Mouse (Mus musculus) skeletal muscle tissue, adult 2 months (tissue): ENCODE data around the gene Tbc1d25.

Experiments
- DNase-seq: peaks from one replicate; pipeline ENCODE4 v3.0.0-alpha.2; 2012; ENCODE audit warnings: low read depth, low spot score

The Tbc1d25 gene

DNA sequence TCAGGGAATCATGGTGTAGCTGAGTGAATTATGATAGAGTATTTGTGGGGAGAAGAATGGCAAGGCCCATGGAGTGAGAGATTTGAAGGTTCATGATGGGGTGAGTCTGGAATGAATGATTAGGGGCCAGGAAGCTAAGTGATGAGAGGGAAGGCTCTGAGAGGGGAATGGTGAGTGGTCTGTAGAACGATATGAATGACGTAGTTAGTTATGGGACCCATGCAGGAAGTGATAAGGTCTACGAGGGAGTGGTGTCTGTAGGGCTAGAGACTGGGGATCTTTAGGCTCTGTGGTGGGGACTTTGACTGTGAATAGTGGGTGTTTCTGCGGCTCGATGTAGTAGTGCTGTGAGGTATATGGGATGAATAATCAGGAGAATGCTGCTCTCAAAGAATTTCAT is 3.7 kb upstream of the Tbc1d25 start:
- no peak for DNase-seq

DNA sequence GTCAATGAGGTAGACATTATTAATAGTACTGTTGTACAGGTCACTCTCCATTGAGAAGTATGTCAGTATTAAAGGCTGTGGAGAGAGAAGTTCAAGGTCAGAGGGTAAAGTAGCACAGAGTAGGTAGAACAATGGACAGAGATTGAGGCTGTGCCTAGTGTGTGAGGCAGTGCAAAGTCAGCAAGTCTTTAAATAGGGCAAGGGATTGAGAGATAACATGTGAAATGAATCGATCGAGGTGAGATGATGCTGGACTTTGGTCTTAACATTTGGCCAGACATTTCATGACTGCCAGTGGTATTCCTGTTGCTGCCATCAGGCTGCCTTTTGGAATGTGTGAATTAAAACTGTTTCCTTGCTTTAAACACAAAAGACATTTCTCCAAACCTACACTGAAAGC is 2.9 kb upstream of the Tbc1d25 start:
- no peak for DNase-seq

DNA sequence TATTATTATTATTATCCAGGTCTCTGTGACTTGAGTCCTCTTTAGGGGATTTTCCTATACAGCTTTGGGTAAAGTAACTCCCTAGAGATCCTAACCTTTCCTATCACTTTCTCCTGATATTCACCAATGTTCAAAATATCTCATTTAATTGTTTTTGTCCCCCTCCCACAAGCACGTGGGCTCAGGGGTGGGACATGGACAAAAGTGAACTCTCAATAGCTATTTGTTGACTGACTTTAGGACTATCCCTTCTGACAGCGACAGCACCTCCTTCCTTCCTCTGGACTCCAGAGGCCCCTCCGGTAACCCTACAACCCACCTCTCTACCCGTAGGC is 845 bp downstream of the Tbc1d25 start:
- no peak for DNase-seq

DNA sequence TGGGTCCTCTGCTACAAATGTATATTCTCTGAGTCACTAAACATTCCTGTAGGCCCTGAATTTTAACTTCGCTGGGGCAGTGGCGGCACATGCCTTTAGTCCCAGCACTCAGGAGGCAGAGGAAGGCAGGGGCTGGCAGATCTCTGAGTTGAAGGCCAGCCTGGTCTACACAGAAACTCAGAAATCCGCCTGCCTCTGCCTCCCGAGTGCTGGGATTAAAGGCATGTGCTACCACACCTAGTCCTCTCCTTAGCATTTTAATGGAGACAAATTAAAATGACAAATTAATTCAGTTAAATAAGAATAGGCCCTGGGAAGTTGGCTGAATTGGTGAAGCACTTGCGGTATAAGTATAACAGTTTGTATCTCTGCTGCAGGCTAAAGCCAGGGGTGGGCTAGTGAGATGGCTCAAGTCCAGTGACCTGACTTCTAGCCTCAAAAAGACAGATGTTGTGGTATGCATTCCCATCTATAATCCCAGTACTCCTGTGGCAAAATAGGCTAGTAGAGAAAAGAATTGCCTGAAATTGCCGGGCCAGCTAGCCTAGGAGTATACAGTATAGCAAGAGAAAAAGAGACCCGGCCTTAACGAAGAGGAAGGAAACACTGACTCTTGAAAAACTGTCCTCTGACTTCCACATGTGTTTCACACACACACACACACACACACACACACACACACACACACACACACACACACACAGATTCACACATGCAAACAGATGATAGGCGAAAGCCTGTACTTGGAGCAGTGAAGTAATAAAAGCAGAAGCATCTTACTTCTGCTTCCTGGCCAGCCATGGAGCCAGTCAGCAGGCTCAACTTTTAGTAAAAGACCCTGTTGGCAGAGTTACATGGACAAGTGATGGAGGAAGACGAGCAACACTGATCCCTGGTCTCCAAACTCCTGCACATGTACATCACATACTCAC is 8.0 kb downstream of the Tbc1d25 start:
- DNase-seq, result no peak

DNA sequence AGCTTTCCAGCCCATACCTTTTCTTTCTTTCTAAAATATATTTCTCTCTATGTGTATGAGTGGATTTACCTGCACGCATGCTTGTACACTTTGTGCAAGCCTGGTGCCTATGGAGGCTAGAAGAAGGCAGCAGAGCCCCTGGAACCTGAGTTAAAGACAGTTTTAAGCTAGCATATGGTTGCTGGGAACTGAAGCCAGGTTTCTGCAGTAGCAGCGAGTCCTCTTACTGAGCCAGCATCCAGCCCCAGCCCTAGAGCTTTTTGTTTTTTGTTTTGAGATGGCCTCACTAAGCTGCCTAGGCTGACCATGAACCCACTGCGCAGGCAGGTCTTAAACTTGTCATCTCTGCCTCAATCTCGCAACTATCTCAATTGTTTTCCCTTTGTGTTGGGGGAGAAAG is 11.5 kb downstream of the Tbc1d25 start:
- DNase-seq, result no peak

DNA sequence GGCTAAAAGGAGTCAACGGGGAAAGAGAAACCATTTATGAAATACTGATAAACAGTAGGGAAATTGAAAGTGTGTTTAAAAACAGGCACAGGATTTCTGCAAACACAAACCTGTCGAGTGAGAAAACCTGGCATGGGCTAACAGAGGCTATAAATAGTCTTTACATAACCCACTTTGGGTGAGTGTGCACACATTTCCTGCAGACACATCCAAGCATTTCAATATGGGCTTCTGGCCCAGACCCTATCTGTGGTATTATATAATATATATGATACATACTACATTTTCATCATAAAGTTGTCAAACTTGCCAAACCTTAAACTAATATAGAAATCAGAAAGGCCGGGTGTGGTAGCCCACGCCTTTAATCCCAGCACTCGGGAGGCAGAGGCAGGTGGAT is 12.9 kb downstream of the Tbc1d25 start:
- DNase-seq, result peak; percentile 18

DNA sequence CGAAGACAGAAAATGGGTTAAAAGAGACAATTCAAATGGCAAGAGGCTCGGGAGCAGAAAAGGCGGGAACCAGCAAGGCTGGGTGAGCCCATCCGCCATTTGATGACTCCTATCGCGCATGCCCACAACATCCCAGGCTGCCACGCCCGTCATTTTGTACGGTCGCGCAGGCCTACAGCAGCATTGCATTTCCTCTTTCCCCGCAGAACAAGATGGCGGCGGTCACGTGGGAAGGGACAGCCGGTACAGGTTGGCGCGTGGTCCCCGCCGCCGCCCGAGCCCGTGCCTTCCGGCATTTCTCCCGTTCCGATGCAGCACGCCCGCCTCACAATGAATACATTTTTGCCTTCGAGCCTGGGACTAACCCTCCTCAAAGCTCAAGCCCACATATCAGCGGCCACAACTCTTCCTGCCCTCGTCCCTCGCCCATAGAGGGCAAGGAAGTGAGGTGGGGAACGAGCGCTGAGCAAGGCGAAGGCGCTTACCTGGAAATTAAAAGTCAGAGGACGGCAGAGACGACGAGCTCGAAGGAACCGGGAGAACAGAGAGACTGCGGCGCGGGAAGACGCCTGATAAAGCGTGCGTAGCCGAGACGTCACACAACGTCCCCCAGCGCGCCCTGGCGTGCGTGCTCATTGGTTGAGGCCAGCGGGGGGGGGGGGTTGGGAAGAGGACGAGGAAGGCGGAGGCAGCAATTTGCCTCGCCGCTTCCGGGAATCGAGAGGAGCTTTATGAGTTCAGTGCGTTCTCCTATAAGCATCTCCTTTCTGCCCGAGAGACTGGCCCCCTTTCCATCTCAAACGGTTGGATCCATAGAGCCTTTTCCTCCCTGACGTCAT is 30.6 kb downstream of the Tbc1d25 start, which contains the start of gene Rbm3:
Gene Rbm3 (minus strand): TSS at position 728 of the 839 bp plus-strand sequence.
- DNase-seq, result peak; percentile 87

DNA sequence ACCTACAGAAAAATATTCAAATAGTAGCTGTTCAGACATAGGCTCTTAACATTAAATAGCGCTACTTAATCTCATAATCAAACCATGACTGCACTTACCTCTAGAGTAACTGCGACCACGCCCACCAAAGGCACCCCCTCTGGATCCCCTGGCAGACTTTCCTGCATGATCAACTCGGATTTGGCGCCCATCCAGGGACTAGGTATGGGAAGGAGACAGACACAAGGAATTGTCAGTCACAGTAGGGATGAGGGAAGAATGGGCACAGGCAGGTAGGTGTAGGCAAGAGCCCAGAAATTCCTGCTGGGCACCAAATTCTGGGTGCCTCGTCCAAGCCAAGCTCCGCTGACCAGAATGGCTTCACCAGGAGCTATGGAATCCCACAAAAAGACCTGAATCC is 32.2 kb downstream of the Tbc1d25 start:
- no peak for DNase-seq

DNA sequence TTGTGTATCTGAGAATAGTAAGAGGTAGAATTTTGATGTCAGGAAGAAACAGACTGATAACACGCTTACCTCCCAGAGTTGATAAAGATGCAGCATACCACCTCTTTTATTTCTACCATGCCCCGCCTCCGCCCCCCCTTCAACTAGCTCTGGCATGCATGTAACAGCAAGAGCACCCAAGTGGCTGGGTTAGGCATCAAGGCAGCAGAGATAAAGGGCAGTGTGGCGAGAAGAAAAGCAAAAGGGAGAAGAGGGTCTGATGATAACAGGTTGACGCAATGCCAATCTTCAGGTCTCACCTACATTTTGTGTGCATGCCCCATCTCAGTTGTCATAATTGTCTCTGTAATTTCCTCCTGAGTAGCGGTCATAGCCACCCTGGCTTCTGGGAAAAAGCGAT is 33.0 kb downstream of the Tbc1d25 start:
- DNase-seq, result no peak

DNA sequence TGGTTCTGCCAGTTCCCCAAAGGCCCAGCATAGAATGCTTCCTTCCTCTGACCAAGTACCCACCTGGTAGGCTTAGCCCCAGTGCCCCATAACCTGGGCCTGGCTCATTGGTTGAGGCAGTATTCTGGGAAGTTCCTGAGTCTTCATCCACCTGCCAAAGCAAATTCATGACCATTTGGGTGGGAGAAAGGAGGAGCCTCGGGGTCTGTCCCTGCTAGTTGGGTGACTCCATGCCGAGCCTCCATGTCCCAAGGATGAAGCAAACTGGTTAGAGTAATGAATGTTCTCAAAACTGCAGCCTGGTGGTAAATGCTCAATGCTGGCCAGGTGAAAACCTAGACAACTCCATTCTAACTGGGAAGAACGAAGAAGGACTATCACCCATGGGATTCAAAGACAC is 34.9 kb downstream of the Tbc1d25 start:
- no peak for DNase-seq

DNA sequence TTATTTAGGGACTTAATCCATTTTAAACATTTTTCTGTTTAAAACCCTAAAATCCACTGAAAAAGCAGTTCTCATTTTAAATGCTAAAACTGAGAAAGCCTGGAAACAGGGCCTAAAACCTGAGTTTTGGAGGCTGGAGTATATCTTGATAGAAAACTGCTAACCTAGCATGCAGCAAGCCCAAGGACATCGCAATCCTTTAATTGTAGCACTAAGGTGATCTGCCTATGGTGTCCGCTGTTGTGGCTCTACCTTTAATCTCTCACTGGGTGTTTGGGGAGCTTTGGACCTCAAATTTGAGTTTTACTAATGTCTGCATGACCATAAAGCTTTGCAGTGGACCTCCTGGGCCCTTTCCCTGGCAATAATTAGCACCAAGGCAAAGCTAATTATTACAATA is 35.5 kb downstream of the Tbc1d25 start:
- no peak for DNase-seq

DNA sequence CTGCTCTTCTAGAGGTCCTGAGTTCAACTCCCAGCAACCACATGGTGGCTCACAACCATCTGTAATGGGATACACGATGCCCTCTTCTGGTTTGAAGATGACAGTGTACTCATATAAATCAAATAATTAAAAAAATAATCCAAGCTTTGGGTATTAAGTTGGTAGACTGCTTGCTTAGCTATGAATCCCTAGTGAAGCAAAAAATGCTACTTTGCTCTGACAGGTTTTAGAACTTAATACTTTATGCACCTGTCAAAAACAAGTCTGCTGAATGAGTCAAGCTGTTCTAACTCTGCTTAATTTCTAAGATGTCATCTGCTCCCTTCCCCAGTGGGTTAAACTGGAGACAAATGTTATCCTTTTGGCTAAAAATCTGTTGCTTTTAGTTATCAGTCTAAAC is 36.5 kb downstream of the Tbc1d25 start:
- DNase-seq, result no peak

DNA sequence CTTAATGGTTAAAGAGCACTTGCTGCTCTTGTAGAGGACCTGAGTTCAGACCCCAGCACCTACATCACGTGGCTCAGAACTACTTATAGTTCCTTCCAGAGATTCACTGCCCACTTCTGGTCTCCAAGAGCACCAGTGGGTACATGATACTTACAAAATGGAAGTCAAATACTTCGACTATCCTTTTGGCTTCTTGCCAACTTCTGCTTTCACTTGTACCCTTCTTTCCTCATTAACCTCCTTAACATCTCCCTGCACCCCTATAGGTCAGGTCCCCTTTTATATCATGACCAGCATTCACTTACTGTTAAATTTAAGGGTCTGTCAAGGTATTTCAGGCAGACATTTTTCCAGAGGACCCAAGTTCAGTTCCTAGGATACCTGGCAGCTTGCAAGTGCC is 40.1 kb downstream of the Tbc1d25 start:
- DNase-seq, result no peak

DNA sequence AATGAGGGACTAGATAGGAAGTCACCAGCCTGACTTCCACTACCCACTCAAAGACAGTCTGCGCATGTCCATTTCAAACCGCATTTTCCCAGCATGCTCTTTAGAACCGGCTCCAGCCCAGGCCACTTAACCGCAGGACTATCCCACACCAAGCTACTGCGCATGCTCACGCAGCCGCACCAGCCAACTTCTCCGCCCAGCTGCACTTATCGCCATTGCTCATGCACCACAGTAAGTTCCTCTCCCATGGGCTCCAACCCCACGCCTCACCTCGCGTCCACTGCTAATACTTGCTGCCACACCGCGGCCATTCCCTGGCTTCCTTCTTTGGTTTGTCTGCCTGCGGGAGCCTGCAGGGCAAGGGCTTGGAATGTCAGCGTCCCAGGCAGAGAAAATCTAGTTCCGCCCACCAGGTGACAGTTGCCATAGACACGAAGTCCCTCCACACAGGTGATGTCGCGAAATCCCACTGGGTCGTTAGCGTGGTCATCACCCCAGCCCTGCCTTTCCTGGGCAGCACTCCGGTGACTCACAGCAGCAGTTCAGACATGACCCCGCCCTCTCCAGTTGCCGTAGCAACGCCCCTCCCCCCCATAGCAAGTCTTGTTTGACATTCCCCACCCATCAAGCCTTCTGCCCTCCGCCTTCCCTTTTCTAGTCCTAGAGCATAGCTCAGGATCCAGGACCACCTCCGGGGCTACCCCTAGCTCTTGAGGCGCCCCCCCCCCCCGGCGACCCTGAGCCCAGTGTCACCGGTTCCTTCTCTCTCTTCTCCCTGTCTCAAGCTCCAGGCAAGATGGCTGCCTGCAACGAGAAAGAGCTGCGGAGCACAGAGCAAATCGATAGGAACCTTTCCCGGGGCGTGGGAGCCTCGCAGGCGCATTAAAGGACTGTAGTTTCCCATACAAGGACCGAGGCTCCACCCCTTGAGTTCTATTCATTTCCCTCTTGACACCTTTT is 43.7 kb downstream of the Tbc1d25 start, which contains the start of gene Wdr13:
Gene Wdr13 (minus strand): TSS at position 876 of the 960 bp plus-strand sequence.
- peak; percentile 96 for DNase-seq

DNA sequence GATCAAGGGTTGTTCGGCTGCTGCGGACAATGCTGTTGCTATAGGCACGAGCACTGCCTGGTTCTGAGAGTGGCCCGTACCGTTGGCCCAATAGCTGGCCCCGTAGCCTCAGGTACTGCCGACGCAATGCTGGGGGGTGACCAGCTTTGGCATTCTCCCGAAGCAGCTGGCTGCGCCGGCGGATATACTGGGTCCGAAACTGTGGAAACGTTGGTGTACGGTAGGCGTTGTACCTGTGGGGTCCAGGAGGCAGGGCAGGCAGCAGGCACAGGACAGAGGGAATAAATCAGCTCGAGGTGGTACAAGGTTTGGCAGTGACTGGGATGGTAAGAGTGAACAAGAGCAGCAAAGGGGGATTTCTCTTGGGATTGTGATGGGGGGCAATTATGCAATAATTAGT is 44.6 kb downstream of the Tbc1d25 start:
- no peak for DNase-seq

DNA sequence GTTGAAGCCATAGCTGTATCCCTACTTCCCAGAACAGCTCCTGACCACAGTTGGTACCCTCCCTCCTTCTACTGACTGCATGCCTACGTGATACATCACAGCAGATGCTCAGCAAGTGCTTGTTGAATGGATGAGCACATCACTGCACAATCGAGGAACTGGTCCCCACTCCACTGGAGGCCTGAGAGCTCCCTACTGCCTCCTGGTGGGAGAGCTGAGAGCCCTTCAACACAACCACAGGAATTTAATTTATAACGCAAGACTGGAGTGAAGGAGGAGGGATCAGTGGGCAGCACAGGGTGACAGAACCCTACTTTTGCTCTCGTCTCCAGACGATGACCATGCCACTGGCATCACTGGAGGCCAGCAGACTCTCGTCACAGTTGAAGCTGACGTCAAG is 50.7 kb downstream of the Tbc1d25 start:
- no peak for DNase-seq

DNA sequence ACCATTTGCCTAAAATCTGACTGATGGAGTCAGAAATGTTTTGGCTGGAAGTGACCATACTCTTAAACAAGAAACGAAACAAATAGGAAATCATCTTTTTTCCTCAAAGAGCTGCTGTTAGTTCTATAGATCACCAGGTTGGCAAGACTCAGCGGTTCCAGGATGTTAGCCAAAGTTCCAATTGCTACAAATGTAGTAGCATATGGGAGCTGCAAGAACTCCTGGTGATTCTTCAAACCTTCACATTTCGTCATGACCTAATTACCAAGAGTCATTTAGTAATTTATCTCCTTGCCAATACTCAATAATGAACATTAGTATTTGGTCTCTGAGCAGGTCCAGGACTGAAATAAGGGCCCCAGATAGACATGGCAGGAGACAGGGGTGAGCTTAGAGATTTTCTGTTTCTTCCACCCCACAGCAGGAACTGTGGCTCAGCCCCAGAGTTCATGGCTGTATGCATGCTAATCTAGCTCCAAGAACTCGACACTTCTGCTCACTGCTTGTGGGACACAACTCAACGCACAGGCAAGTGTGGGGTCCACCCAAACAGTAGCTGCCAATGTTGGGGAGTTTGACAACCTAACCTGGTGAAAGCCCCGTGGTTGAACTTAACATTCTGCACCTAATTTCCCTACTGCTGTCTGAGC is 52.0 kb downstream of the Tbc1d25 start:
- DNase-seq, result no peak

DNA sequence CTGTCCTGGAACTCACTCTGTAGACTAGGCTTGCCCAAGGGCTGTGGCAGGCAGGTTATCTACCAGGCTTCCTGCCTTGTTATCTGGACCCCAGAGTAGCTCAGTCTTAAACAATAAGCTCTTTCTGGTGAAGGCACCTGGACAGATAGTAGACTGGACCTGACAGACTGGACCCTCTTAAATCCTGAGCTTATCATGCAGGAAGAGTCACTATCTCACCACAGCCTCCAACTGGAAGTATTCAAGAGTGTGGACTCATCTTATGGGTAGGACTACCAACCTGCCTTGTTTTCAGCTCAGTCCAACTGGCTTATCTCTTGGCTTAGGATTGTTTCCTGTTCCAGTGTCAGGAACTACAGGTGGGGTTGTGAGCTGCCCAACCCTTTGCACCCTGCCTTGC is 58.7 kb downstream of the Tbc1d25 start:
- DNase-seq, result no peak

DNA sequence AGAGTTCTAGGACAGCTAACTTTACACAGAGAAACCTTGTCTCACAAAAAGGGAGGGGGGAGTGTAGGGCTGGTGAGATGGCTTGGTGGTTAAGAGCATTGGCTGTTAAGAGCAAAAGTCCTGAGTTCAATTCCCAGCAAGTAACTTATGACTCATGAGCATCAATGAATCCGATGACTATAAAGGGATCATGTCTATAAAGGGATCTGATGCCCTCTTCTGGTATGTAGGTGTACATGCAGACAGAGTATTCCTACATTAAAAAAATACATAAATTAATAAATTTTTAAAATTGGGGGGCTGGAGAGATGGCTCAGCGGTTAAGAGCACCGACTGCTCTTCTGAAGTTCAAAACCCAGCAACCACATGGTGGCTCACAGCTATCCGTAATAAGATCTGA is 60.7 kb downstream of the Tbc1d25 start:
- DNase-seq, result no peak

DNA sequence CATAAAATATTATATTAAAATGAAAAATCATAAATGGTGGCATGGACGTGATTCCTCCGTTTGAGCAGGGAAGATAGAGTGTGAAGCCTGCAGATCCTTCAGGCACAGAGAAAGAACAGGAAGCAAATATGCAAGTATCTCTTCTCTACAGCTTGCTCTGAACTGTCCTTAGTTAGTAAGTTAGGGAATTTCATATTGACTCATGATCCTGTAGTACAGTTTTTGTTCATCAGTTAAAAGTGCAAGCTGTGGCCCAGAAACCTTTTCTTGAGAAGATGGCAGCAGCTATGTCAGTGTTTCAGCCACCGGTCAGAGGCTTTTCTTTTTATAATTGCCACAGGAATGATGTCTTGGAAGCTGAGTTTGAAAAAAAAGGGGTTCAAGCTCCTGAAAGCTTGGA is 71.0 kb downstream of the Tbc1d25 start:
- no peak for DNase-seq
